Comparison of ENCODE assay signal across 21 mouse cellular contexts in genomic region chr16:31060714-31061113, GRCm38 (mm10).
"Had no signal": no experiment of that assay in that cellular context is flagged by ENCODE, and none has a peak within 500 bp of the region (broad histone marks: within the 10 kb centered on the region; RNA-seq: fewer than 3 reads in every experiment).

No protein-coding gene starts in this region.

- H3K27ac ChIP-seq: kidney, postnatal 0 days; layer of hippocampus, adult 2 months; left cerebral cortex, adult 2 months; limb, embryonic 13.5 days; liver, embryonic 12.5 days; liver, embryonic 15.5 days; lung, embryonic 15.5 days; neural tube, embryonic 13.5 days; stomach, embryonic 15.5 days had no signal

- H3K4me2 ChIP-seq: liver, embryonic 12.5 days; liver, embryonic 15.5 days; lung, embryonic 15.5 days; neural tube, embryonic 13.5 days; stomach, embryonic 15.5 days had no signal

- H3K36me3 ChIP-seq: limb, embryonic 13.5 days; liver, embryonic 12.5 days; liver, embryonic 15.5 days; lung, embryonic 15.5 days; midbrain, embryonic 10.5 days; neural tube, embryonic 13.5 days; stomach, embryonic 15.5 days had no signal

- ATAC-seq: liver, embryonic 12.5 days had no signal

- DNase-seq: layer of hippocampus, adult 9-11 months; layer of hippocampus, postnatal 36 days; liver; lung, adult 18-20 months; lung, postnatal 36 days; midbrain, embryonic 14.5 days; retina, postnatal 1 day; right cerebral cortex, postnatal 25 days; spleen, adult 18-20 months; thymus, postnatal 25 days had no signal

- H3K9ac ChIP-seq: limb, embryonic 13.5 days; liver, embryonic 12.5 days; liver, embryonic 15.5 days; lung, embryonic 15.5 days; neural tube, embryonic 13.5 days; stomach, embryonic 15.5 days had no signal

- H3K27me3 ChIP-seq: limb, embryonic 13.5 days; liver, embryonic 12.5 days; liver, embryonic 15.5 days; lung, embryonic 15.5 days; neural tube, embryonic 13.5 days; stomach, embryonic 15.5 days had no signal

- H3K9me3 ChIP-seq: limb, embryonic 13.5 days; liver, embryonic 12.5 days; liver, embryonic 15.5 days; lung, embryonic 15.5 days; megakaryocyte, embryonic 14.5 days; midbrain, embryonic 10.5 days; neural tube, embryonic 13.5 days; stomach, embryonic 15.5 days had no signal

- H3K4me3 ChIP-seq: layer of hippocampus, adult 2 months; left cerebral cortex, adult 2 months; limb, embryonic 13.5 days; liver, embryonic 12.5 days; liver, embryonic 15.5 days; lung, embryonic 15.5 days; megakaryocyte, embryonic 14.5 days; midbrain, embryonic 10.5 days; neural tube, embryonic 13.5 days; stomach, embryonic 15.5 days had no signal
